Mouse (Mus musculus): ENCODE results near the gene Kcnj12.
A peak's percentile ranks its signal among the peaks of the same experiment; 100 is the strongest.

Gene Kcnj12

GRCm38 (mm10) chr11:61024996-61025395 lies 2.6 kb downstream of the Kcnj12 start:
- no peak for DNase-seq (ENCODE audit: low read depth, low spot score)

- no peak for DNase-seq (ENCODE audit: low read depth, low spot score)
Observed at GRCm38 (mm10) chr11:61025594-61025993, 3.2 kb downstream of the Kcnj12 start.

- no peak for DNase-seq (ENCODE audit: low read depth, low spot score)
Observed at GRCm38 (mm10) chr11:61026381-61026780, 4.0 kb downstream of the Kcnj12 start.

DNA sequence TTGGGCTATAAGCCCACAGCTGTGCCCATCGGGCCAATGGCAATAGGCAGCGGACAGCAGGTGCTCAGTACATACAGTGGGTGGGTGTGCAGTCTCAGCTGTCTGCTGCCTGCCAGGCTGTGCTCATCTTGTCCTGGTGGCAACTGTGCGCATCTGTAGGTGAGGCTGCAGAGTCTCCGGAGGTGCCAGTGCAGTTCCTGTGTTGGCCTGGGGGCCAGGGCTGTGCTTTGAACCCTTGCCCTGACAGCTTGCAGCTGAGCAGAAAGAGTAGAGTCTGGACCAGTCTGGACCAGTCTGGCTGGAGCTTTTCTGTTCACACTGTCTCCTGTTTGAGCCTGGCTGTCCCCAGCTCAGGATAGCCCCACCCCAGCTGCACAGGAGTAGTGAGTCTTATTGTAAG lies 4.8 kb downstream of the Kcnj12 start:
- no peak for DNase-seq (ENCODE audit: low read depth, low spot score)

DNA sequence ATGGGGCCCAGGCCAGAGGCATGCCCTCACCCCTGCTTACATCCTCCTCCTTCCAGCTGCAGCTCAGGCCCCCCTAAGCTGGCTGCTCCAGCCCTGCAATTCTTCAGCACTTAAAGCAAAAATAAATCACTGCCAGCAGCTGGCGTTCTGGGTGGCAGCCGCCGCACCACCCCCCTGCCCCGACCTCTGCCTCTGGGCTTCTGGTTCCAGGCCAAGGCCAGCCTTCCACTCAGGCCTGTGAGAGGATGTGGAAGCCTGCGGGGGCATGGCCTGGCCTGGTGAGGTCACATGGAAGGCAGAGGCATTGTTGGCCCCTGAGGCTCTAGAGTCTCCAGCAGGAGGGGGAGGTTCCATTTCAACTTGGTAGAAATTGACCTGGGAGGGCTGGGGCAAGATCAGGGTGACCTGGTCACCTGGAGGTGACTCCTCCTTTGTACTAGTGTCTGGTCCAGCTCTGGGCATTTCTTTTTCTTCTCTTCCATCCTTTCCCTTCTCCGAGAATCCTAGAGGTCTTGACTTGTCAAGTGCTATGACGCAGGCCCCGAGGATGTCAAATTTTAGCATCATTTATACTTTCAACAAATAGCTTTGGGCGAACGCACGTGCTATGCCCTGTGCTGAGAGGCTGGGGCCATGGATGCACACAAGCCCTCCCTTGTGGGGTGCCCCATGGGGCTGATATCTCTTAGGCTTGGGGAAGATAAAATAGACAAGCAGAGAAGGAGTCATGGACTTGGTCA lies 6.0 kb downstream of the Kcnj12 start:
- no peak for DNase-seq (ENCODE audit: low read depth, low spot score)

DNA sequence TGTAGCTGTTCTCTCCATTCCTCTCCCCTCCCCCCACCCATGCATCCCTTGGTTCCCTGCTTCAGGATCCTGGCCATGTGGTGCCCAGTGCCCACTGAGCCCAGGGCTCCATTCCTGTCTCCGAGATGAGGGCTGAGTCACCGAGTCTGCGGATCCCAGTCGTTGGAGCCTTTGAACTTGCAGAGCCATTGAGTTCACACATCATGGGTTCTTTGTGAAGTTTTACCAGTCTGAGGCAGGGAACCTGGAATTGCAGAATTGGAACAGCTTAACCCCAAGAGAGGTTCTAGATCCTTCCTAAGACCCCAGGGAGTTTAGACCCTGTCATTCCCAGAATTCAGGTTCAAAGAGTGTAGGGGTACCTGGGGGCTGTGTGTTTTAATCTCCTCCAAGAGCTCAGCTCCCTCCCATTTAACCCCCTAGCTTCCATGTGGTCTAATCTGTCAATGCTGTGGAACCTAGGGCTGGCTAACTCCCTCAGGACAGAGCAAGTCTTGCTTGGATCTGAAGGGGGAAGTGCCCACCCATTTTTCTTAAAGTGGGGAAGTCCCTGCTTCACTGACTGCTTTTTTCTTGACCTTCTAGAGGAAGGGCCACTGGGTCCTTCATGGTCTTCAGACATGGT lies 6.9 kb downstream of the Kcnj12 start:
- DNase-seq (ENCODE audit: low read depth, low spot score) = no peak

DNA sequence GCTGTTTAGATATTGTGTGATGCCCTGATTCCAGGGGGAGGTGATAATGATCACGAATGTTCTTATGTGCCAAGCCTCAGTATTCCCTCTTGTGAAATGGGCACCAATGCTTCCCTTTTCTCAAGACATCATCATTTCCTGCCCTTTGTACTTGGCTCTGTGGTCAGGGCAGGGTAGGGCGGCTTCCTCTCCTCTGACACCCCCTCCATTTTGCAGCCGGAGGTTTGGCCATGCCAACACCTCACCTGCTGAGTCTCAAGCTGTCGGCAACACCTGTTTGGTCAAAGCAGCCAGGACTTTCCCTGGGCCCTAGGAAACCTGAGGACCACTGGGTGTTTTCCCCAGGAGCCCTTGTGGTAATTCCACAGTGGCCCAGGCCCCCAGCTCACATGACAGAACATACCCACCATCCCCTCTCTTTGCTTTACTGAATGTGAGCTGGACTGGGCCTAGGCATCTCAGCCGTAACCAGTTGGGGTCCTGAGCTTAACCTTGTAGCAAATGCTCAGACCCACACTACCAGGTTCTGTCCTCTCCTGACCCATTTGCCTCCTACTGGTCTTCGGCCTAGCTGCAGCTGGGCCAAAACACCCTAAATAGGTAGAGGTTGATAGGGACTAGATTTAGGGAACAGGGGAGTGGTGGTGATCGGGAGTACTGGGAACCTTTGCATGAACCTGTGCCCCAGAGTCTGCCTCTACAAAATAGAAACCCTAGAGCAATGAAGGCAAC lies 7.7 kb downstream of the Kcnj12 start:
- DNase-seq (ENCODE audit: low read depth, low spot score) = no peak

DNA sequence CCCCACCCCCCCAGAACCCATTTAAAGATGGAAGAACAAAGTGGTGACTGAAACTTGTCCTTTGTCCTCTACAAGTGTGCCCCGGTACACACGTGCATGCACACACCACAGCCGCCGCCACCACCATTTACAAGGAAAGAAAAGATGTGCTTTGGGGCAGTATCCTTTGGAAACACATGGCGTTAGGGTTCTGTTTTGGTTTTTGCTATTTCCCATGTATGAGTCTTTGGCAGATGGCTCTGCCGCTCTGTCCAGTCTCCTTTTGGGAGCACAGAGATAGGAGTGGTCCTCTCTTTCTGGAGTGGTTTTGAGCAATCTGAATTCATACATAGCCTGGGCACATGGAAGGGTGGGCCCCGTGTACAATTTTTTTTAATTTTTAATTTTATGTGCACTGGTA lies 8.8 kb downstream of the Kcnj12 start:
- DNase-seq (ENCODE audit: low read depth, low spot score) = no peak

GRCm38 (mm10) chr11:61031658-61032445 lies 9.5 kb downstream of the Kcnj12 start:
- no peak for DNase-seq (ENCODE audit: low read depth, low spot score)

GRCm38 (mm10) chr11:61032481-61032880 lies 10.1 kb downstream of the Kcnj12 start:
- DNase-seq (ENCODE audit: low read depth, low spot score) = no peak

- DNase-seq (ENCODE audit: low read depth, low spot score) = no peak
Observed at GRCm38 (mm10) chr11:61033160-61033559, 10.8 kb downstream of the Kcnj12 start.

DNA sequence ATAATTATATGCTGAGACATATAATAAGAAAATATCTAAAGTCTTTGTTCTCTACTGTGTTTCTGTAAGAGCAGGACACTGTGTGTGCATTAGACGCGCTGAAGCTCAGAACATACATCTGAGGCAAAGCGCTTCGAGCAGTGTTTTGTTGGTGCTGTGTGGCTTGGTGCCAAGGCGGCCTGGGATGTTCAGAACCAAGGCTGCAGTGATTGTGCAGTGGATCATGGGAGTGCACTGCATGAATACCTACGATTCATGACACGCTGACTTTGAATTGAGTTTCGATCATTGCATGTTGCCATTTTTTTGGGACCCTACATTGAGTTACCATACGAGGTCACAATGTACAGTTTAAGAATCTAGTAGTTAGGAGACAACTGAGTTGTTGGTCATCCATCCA lies 14.3 kb downstream of the Kcnj12 start:
- no peak for DNase-seq (ENCODE audit: low read depth, low spot score)

- no peak for DNase-seq (ENCODE audit: low read depth, low spot score)
Observed at GRCm38 (mm10) chr11:61038277-61038782, 16.0 kb downstream of the Kcnj12 start.

DNA sequence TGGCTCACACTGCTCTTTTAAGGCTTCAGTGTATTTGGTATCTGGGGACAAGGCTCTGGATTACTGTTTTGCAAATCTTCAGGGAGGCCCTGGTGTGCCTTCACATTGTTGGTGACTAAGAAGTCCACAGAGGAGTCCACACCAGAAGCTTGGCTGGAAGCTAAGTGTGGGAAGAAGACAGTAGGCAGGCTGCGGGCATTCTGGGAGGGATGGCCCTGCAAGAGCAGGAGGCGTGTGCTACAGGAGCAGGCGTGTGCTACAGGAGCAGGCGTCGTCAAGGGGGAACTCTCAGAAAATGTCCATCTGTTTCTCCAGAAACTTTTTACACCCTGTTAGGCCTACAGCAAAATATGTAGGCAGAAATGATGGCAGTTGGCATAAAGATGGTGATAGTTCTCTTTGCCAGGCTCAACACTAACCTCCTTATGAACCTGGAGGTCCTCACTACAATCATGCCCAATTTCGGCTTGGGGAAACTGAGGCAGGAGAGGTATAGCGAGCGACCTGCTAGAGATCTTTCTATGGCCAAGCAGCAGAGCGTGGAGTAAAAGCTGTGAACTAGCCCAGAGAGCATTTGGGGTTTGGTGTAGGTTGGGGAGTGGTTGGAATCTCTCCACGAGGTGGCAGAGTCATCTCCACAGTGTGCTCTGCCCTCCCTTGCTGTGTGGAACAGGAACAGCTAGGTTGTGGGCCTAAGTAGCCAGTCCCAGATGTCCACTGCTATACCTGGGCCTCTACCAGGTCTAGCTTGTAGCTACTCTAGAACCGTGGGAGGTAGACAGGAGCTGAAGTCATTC lies 18.7 kb downstream of the Kcnj12 start:
- no peak for DNase-seq (ENCODE audit: low read depth, low spot score)

DNA sequence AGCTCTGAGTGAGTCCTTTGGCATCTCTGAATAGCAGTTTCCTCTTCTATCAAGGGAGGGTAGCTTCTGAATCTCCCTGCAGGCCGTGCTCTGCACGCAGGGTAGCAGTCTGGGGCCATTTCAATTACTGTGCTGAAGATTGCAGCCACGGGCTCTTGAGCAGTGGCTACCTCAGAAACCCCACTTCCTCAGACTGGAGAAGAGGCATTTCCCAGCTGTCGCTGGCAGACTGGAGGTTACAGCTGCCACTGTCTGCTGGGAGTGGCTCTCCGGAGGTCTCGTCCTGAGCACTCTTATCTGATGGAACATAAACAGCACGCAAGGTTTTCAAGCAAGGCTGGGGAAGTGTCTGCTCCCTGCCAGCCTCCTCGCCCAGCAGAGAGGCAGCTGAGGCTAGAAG lies 20.2 kb downstream of the Kcnj12 start:
- DNase-seq (ENCODE audit: low read depth, low spot score) = no peak

- peak; percentile 51 for DNase-seq (ENCODE audit: low read depth, low spot score)
Observed at GRCm38 (mm10) chr11:61043055-61043992, 21.0 kb downstream of the Kcnj12 start.

DNA sequence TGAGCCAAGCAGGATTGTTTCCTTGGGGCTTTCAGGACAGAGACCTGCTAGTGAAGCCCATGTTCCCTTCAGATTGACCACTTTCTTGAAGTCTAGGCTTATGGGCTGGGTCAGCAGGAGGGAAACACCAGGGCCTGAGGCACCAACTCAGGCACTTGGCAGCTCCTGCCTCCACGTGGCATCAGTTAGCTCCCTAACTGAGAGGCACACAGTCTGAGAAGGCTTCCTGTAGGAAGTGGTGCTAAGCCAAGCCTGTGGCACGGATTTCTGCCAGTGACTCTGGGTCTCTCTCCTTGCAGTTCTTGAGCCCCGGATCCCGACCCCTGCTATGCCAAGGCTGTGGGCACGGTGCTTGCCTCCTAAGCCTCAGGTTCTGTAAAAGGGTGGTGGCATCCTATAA lies 22.4 kb downstream of the Kcnj12 start:
- DNase-seq (ENCODE audit: low read depth, low spot score) = no peak

DNA sequence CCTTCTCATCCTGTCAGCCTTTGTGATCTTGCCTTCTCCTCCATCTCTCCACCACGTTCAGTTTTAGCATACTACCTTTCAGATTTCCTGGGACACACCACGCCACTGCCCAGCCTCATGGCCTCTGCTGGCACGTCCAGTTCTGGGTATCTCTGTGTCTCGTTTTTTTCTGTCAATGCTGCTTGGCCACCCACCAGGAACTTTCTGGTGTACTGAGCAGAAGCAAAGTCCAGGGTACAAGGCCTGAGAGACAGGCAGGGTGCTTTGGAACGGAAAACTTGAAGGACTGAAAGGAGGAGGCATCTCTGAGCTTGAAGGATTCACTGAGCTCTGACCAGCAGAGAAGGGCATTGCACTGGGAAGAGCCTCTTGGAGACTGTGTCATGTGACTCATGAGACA lies 25.1 kb downstream of the Kcnj12 start:
- no peak for DNase-seq (ENCODE audit: low read depth, low spot score)

DNA sequence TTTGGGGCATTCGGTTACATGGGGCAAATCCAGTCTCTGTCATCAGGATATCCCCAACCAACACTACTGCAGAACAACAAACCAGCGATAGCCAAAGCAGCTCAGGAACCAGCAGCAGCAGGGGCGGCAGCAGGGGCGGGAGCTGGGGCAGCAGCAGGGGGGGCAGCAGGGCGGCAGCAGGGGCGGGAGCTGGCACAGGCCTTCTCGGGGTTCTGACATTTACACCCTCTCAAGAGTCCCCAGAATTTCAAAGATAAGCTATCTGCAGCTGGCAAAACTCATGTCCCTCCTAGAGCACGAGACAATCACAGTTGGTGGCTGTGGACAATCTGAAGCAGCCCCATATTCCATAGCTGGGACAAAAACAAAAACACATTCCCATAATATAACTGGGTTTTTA lies 28.8 kb downstream of the Kcnj12 start:
- DNase-seq (ENCODE audit: low read depth, low spot score) = no peak

- DNase-seq (ENCODE audit: low read depth, low spot score) = no peak
Observed at GRCm38 (mm10) chr11:61056871-61057270, 34.5 kb downstream of the Kcnj12 start.

Data from R1 (cell line).